Mouse (Mus musculus) intestine, embryonic 16.5 days (tissue): Measurements from ENCODE around the gene Whamm. TPM values are rescaled to one million over a fixed set of nuclear protein-coding genes. Genes with fewer than 3 reads are reported as not detected.

Experiments
- ATAC-seq: fragments of 200-750 bp; cut with Nextera tagmentation; 2 replicates; pipeline ENCODE4 v1.8.0; 2017; ENCODE audit warnings: moderate TSS enrichment, moderate library complexity
- H3K27ac ChIP-seq: fragments of 300-500 bp; sonication (generic); 2 replicates; pipeline ENCODE4 v1.5.1; 2014; ENCODE audit warnings: mild to moderate bottlenecking, low read length
- H3K27me3 ChIP-seq: fragments of 300-500 bp; sonication (generic); replicated peaks from 2 replicates; pipeline ENCODE4 v1.6.1; 2014; ENCODE audit warnings: low read length, control low read depth, mixed read lengths; ENCODE audit not compliant: control insufficient read depth, insufficient read depth
- H3K36me3 ChIP-seq: fragments of 300-500 bp; sonication (generic); 2 replicates; pipeline ENCODE4 v1.6.1; 2014; ENCODE audit warnings: low read length, control low read depth; ENCODE audit not compliant: control insufficient read depth, insufficient read depth
- H3K4me1 ChIP-seq: fragments of 300-500 bp; sonication (generic); 2 replicates; pipeline ENCODE4 v1.6.1; 2014; ENCODE audit warnings: low read length, control low read depth, mixed read lengths; ENCODE audit not compliant: control insufficient read depth, insufficient read depth
- H3K4me2 ChIP-seq: fragments of 300-500 bp; sonication (generic); 2 replicates; pipeline ENCODE4 v1.6.1; 2014; ENCODE audit warnings: low read depth, low read length, control low read depth
- H3K4me3 ChIP-seq: fragments of 300-500 bp; sonication (generic); 2 replicates; pipeline ENCODE4 v1.5.1; 2014; ENCODE audit warnings: mild to moderate bottlenecking, low read length
- H3K9ac ChIP-seq: fragments of 300-500 bp; sonication (generic); 2 replicates; pipeline ENCODE4 v1.6.1; 2014; ENCODE audit warnings: low read depth, low read length
- H3K9me3 ChIP-seq: fragments of 300-500 bp; sonication (generic); 2 replicates; pipeline ENCODE4 v1.6.1; 2016; ENCODE audit warnings: low read length, control low read depth; ENCODE audit not compliant: control insufficient read depth
- WGBS: fragments of 180-500 bp; shearing (Covaris S2); extraction: QIAGEN DNeasy Blood & Tissue Kit; methylation state at CpG from one replicate; pipeline ENCODE4 v1.1.7; 2014; 5-methylcytosine and 5-hydroxymethylcytosine counted together
- polyA plus RNA-seq: library from polyadenylated mRNA; unstranded; fragments of >200 nt; fragmentation: Nextera tagmentation; extraction: Ambion mirVana; gene quantifications from 2 replicates; pipeline ENCODE4 v1.2.1, GENCODE M21; 2015

Gene Whamm
- polyA plus RNA-seq, 1 experiment from 2014 or later, result 1.9 TPM

DNA sequence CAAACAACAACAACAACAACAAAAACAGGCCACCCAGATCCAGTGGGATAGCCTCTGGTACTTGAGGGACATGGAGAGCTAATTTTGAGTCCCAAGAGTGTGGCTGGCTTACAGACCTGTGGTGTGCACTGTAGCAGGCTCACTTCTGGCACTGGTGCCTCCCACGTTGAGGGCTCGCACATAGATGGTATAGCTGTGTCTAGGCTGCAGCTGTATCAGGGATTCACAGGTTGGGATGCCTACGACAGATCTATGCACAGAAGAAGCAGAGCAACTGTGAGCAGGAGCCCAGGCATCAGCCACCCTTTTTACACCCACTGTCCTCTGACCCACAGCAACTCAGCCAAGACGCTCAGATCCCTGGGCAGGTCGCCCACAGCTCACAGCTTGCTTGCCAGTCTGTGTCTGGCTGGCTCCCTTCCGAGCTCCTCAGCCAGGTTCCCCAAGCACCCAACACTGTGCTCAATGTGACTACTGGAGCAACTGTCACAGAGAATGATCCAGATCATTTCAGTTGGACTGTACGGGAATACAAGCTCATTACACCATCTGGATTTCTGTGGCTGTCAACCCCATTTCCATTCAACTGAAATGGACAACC, 29.0 kb upstream of the Whamm start:
- H3K27ac ChIP-seq, result no peak overlapping the region
- H3K36me3 ChIP-seq, result no peaks in the 10 kb centered on the region
- WGBS, result 87% methylated on average over 7 of the region's 7 CpGs
- no peak overlapping the region for H3K4me2 ChIP-seq
- no peak overlapping the region for H3K9ac ChIP-seq
- H3K9me3 ChIP-seq, result no peaks in the 10 kb centered on the region
- H3K4me1 ChIP-seq, result no peaks in the 10 kb centered on the region
- no peak for ATAC-seq
- H3K4me3 ChIP-seq, result no peak overlapping the region
- no peaks in the 10 kb centered on the region for H3K27me3 ChIP-seq

DNA sequence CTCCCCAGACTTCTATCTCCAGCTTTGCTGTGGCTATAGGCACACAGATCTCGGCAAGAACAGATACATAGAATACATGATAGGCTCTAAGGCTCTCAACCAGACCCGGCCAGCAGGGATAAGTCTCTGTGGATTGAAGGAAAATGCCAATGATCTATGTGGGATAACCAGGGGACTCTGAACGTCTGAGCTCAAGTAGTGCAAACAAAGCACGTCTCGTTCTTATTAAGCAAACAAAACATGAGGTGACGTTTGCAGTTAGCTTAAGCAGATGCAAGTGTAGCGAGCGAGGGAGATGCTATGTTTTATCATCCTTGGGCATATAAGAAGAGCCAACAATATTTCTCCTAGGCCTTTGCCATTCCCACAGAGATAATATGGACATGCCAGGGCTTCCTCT, 28.1 kb upstream of the Whamm start:
- H3K27ac ChIP-seq, result no peak overlapping the region
- no peaks in the 10 kb centered on the region for H3K27me3 ChIP-seq
- no peak overlapping the region for H3K4me2 ChIP-seq
- no peaks in the 10 kb centered on the region for H3K4me1 ChIP-seq
- H3K9me3 ChIP-seq, result no peaks in the 10 kb centered on the region
- ATAC-seq, result no peak
- no peaks in the 10 kb centered on the region for H3K36me3 ChIP-seq
- H3K9ac ChIP-seq, result no peak overlapping the region
- H3K4me3 ChIP-seq, result no peak overlapping the region
- 58% methylated on average over 8 of the region's 8 CpGs for WGBS

DNA sequence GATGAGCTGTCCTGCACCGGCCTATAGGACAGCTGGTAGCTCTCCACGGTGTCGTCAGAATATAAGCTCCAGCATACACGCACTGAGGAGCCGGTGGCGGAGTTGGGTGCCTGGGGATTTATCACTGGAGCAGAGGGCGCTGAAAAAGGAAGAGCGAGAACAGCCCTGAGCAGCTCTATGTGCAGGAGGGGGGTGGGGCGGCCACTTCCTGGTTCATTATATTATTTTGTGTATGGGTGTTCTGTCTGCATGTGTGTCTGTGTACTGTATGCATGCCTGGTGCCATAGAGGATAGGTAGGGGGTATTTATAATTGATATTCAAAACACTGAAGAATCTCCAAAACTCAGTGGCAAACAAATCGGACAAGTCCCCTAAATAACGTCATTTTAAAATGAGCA, 22.2 kb upstream of the Whamm start:
- Histone ChIP-seq H3K4me1 (no peaks in the 10 kb centered on the region), H3K27me3 (no peaks in the 10 kb centered on the region), H3K27ac (no peak overlapping the region), H3K36me3 (no peaks in the 10 kb centered on the region), H3K9ac (no peak overlapping the region), H3K4me3 (no peak overlapping the region), H3K4me2 (no peak overlapping the region), H3K9me3 (no peaks in the 10 kb centered on the region)
- WGBS, result 52% methylated on average over 11 of the region's 11 CpGs
- ATAC-seq, result no peak

DNA sequence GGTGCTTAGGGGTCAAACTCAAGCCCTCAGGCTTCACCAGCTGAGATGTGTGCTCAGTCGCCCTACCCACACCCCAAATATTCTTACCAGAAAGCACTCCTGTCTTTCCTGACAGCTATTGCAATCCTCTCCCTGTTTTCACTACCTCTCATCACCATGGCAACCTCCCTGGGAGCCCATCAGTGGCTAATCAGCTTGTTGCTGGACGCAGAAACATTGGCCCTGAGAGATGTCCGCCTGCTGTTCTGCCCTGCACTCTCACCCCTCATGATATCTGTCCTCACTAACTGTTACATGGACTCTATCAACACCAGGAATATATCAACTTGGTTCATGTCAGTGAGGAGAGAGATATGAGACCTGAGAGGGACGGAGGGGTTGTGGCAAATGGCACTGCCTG, 17.5 kb upstream of the Whamm start:
- H3K4me2 ChIP-seq, result no peak overlapping the region
- H3K27ac ChIP-seq, result no peak overlapping the region
- H3K9ac ChIP-seq, result no peak overlapping the region
- no peaks in the 10 kb centered on the region for H3K4me1 ChIP-seq
- H3K27me3 ChIP-seq, result no peaks in the 10 kb centered on the region
- ATAC-seq, result no peak
- no peak overlapping the region for H3K4me3 ChIP-seq
- H3K9me3 ChIP-seq, result no peaks in the 10 kb centered on the region
- H3K36me3 ChIP-seq, result no peaks in the 10 kb centered on the region
- 60% methylated on average over 4 of the region's 4 CpGs for WGBS

DNA sequence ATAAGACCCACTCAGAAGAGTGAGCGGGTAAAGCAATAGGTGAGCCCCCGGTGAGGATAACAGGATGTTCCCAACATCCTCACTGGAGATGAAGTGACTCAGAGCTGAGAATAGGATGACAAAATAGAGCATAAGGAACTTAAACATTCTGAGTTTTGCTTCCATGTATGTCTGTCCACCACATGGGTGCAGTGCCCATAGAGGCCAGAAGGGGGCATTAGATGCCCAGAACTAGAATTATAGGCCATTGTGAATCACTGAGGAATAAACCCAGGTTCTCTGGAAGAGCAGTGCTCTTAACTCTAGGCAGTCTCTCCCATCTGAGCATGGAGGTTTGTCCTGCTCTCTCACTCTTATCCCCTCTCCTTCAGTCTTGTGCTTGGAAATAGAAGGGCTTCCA, 16.7 kb upstream of the Whamm start:
- H3K4me1 ChIP-seq, result no peaks in the 10 kb centered on the region
- no peaks in the 10 kb centered on the region for H3K9me3 ChIP-seq
- WGBS, result 79% methylated on average over 2 of the region's 2 CpGs
- H3K9ac ChIP-seq, result no peak overlapping the region
- no peaks in the 10 kb centered on the region for H3K27me3 ChIP-seq
- no peaks in the 10 kb centered on the region for H3K36me3 ChIP-seq
- H3K27ac ChIP-seq, result no peak overlapping the region
- H3K4me2 ChIP-seq, result no peak overlapping the region
- no peak for ATAC-seq
- no peak overlapping the region for H3K4me3 ChIP-seq

DNA sequence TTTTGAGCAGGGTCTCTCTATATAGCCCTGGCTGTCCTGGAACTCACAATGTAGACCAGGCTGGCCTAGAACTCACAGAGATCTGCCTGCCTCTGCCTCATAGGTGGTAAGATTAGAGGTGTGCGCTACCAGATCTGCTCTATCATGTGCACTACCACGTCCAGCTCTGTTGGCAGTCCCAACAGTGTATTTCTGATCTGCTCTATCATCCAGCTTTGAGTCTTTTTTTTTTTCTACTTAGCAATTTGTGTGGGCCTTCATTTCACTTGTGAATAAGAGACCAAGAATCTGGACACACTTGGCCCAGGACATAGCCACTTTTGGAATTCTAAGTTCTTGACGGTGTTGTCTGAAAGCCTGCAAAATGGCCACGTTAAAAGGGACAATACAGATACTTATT, 14.2 kb upstream of the Whamm start:
- Histone ChIP-seq H3K36me3 (no peaks in the 10 kb centered on the region), H3K4me1 (no peaks in the 10 kb centered on the region), H3K4me3 (no peak overlapping the region), H3K9ac (no peak overlapping the region), H3K27ac (no peak overlapping the region), H3K4me2 (no peak overlapping the region), H3K27me3 (no peaks in the 10 kb centered on the region), H3K9me3 (no peaks in the 10 kb centered on the region)
- no peak for ATAC-seq
- WGBS, result 71% methylated on average over 4 of the region's 4 CpGs

DNA sequence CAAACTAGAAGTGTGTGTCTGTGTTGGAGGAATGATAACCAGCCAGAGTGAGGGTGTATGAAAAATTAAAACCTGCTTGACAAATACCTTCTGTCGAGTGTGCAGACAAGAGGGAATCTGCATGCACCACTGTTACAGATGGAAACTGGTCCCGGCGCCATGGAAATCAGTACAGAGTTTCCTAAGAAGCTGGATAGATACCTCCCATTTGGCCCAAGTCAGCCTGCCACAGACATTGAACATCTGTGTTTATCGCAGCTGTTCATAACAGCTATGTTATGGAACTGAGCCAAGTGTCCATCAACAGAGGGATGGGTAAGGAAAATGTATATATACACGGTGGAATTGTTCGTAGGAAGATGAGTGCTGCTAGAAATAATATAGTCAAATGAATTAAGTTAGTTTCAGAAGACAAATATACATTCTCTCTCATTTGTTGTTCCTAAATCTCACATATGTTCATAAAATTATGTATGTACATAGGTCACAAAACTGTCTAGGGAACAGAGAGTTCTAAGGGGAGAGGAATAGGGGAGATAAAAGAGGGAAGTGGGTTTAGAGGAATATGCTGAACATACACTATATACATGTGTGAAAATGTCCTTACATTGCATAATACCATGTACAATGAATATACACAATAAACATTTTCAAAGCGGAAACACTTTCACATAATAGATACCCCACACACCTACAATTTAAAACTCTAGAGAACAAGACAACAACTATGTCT, 13.6 kb upstream of the Whamm start:
- no peak overlapping the region for H3K4me3 ChIP-seq
- no peak overlapping the region for H3K9ac ChIP-seq
- H3K27ac ChIP-seq, result no peak overlapping the region
- no peaks in the 10 kb centered on the region for H3K9me3 ChIP-seq
- H3K36me3 ChIP-seq, result no peaks in the 10 kb centered on the region
- 57% methylated on average over 7 of the region's 7 CpGs for WGBS
- ATAC-seq, result no peak
- no peaks in the 10 kb centered on the region for H3K27me3 ChIP-seq
- no peak overlapping the region for H3K4me2 ChIP-seq
- no peaks in the 10 kb centered on the region for H3K4me1 ChIP-seq

DNA sequence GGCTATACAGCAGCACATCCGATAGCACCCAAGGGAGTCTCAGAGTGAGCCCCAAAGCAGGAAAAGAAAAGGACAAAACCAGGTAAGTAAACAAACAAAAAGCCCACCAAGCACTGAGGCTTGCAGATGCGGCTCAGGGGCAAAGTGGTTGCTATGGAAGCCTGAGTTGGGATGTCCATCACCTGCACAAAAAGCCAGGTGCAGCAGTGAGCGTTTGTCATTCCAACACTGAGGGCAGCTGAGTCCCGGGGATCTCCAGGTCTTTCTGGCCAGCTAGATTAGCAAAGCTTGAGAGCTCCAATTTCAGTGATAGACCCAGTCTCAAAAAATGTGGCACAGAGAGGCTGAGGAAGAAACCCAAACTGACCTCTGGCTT, 13.1 kb upstream of the Whamm start:
- 56% methylated on average over 4 of the region's 4 CpGs for WGBS
- H3K9ac ChIP-seq, result no peak overlapping the region
- no peak overlapping the region for H3K4me3 ChIP-seq
- no peaks in the 10 kb centered on the region for H3K4me1 ChIP-seq
- no peaks in the 10 kb centered on the region for H3K27me3 ChIP-seq
- no peaks in the 10 kb centered on the region for H3K9me3 ChIP-seq
- no peaks in the 10 kb centered on the region for H3K36me3 ChIP-seq
- H3K4me2 ChIP-seq, result no peak overlapping the region
- no peak for ATAC-seq
- no peak overlapping the region for H3K27ac ChIP-seq

DNA sequence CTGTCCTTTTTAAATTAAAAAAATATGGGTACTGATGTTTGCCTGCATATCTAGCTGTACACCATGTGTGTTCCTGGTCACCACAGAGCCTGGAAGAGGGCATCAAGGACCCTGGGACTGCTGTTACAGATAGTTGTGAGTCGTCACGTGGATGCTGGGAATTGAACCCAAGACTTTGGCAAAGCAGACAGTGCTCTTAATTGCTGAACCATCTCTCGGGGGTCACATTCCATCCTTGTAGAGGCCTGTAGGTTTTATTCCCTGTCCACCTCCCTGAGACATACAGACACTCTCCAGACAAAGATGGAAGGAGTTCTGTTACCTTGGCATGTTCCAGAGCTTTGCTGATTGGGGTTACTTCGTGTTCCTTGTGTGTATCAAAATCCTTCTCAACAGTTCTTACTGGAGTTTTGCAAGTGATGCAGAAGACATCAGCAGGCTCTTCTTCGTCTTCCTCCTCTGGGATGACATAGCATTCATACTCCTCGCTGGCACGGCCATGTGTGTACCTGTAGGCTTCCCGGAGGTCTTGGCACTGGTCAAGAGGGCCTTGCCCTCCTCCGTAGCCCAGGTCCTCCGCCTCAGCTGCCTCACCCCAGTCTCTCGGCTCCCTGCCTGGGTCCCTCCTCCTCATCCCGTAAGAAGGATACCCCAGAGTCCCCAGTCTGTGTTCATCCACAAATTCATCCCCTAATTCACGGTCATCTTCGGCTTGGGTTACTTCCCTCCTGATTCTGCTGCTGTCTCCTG, 11.7 kb upstream of the Whamm start:
- WGBS, result 85% methylated on average over 14 of the region's 14 CpGs
- no peaks in the 10 kb centered on the region for H3K36me3 ChIP-seq
- H3K4me2 ChIP-seq, result no peak overlapping the region
- no peaks in the 10 kb centered on the region for H3K4me1 ChIP-seq
- no peak overlapping the region for H3K9ac ChIP-seq
- H3K9me3 ChIP-seq, result no peaks in the 10 kb centered on the region
- H3K27ac ChIP-seq, result no peak overlapping the region
- H3K4me3 ChIP-seq, result no peak overlapping the region
- H3K27me3 ChIP-seq, result no peaks in the 10 kb centered on the region
- ATAC-seq, result no peak
